Mouse (Mus musculus) midbrain, embryonic 14.5 days (tissue): ENCODE measurements around the gene Olfr980. TPM values are rescaled to one million over a fixed set of nuclear protein-coding genes. Genes with fewer than 3 reads are reported as not detected.
"Not testable (repeated sequence)": the region's sequence is repeated elsewhere in the genome, so short reads cannot be mapped to it uniquely, and the experiment has no call there.

Source experiments
- ATAC-seq: fragments of 200-750 bp; cut with Nextera tagmentation; 2 replicates; pipeline ENCODE4 v1.8.0; 2017; ENCODE audit warnings: moderate number of reproducible peaks, moderate library complexity; ENCODE audit not compliant: low FRiP score, low TSS enrichment
- DNase-seq: peaks from one replicate; pipeline ENCODE4 v3.0.0-alpha.2; 2015
- H3K27ac ChIP-seq: fragments of 300-500 bp; sonication (generic); replicated peaks from 2 replicates; pipeline ENCODE4 v1.5.1; 2014; ENCODE audit warnings: mild to moderate bottlenecking, low read depth, low read length, moderate library complexity
- H3K27me3 ChIP-seq: fragments of 300-500 bp; sonication (generic); 2 replicates; pipeline ENCODE4 v1.6.1; 2014; ENCODE audit warnings: low read length, control low read depth, mixed read lengths; ENCODE audit not compliant: control insufficient read depth, insufficient read depth
- H3K36me3 ChIP-seq: fragments of 300-500 bp; sonication (generic); 2 replicates; pipeline ENCODE4 v1.6.1; 2014; ENCODE audit warnings: low read length, control low read depth; ENCODE audit not compliant: control insufficient read depth, insufficient read depth
- H3K4me1 ChIP-seq: fragments of 300-500 bp; sonication (generic); 2 replicates; pipeline ENCODE4 v1.6.1; 2014; ENCODE audit warnings: mild to moderate bottlenecking, antibody characterized with exemption, low read length, control low read depth; ENCODE audit not compliant: control insufficient read depth, insufficient read depth
- H3K4me2 ChIP-seq: fragments of 300-500 bp; sonication (generic); 2 replicates; pipeline ENCODE4 v1.6.1; 2014; ENCODE audit warnings: mild to moderate bottlenecking, low read length, moderate library complexity
- H3K4me3 ChIP-seq: fragments of 300-500 bp; sonication (generic); replicated peaks from 2 replicates; pipeline ENCODE4 v1.5.1; 2014; ENCODE audit warnings: low read depth, low read length
- H3K9ac ChIP-seq: fragments of 300-500 bp; sonication (generic); replicated peaks from 2 replicates; pipeline ENCODE4 v1.6.1; 2014; ENCODE audit warnings: mild to moderate bottlenecking, low read length, moderate library complexity
- H3K9me3 ChIP-seq: fragments of 300-500 bp; sonication (generic); 2 replicates; pipeline ENCODE4 v1.6.1; 2016; ENCODE audit warnings: low read length, control low read depth, mixed read lengths; ENCODE audit not compliant: control insufficient read depth
- WGBS: fragments of 180-500 bp; shearing (Covaris S2); extraction: QIAGEN DNeasy Blood & Tissue Kit; methylation state at CpG from one replicate; pipeline ENCODE4 v1.1.7; 2014; 5-methylcytosine and 5-hydroxymethylcytosine counted together
- polyA plus RNA-seq: library from polyadenylated mRNA; unstranded; fragments of >200 nt; fragmentation: Nextera tagmentation; extraction: Ambion mirVana; gene quantifications from 2 replicates; pipeline ENCODE4 v1.2.1, GENCODE M21; 2014

Gene Olfr980
- polyA plus RNA-seq = not detected in 2 replicates

GRCm38 (mm10) chr9:40009482-40009881 lies at the start of gene Olfr980:
Olfr980 (minus strand) TSS chr9:40009582.
- DNase-seq (no peak), ATAC-seq (no peak)
- Histone ChIP-seq H3K9me3 (no peaks in the 10 kb centered on the region), H3K36me3 (no peaks in the 10 kb centered on the region), H3K27ac (no peak within 1 kb of the TSS), H3K4me1 (no peaks in the 10 kb centered on the region), H3K27me3 (no peaks in the 10 kb centered on the region), H3K4me3 (no peak within 1 kb of the TSS), H3K4me2 (no peak within 1 kb of the TSS), H3K9ac (no peak within 1 kb of the TSS)
- WGBS = 94% methylated on average over 1 of the region's 1 CpGs

GRCm38 (mm10) chr9:40050138-40050537 lies 40.8 kb upstream of the Olfr980 start:
- no peak for ATAC-seq
- 93% methylated on average over 19 of the region's 19 CpGs for WGBS

GRCm38 (mm10) chr9:40021164-40021563 lies 11.8 kb upstream of the Olfr980 start, which contains the start of gene Olfr981:
Olfr981 (plus strand) TSS chr9:40021464.
- no peak within 1 kb of the TSS for H3K27ac ChIP-seq
- H3K36me3 ChIP-seq = no peaks in the 10 kb centered on the region
- WGBS = 76% methylated on average over 2 of the region's 2 CpGs
- no peaks in the 10 kb centered on the region for H3K9me3 ChIP-seq
- no peak for ATAC-seq
- no peak within 1 kb of the TSS for H3K4me3 ChIP-seq
- DNase-seq = no peak
- no peak within 1 kb of the TSS for H3K9ac ChIP-seq
- no peak within 1 kb of the TSS for H3K4me2 ChIP-seq
- H3K27me3 ChIP-seq = no peaks in the 10 kb centered on the region
- no peaks in the 10 kb centered on the region for H3K4me1 ChIP-seq

More at GRCm38 (mm10) chr9:40050138-40050537, 40.8 kb upstream of the Olfr980 start:
- H3K27ac ChIP-seq = no peak overlapping the region
- H3K36me3 ChIP-seq = no peaks in the 10 kb centered on the region
- H3K4me1 ChIP-seq = no peaks in the 10 kb centered on the region
- no peak overlapping the region for H3K4me3 ChIP-seq
- H3K27me3 ChIP-seq = no peaks in the 10 kb centered on the region
- DNase-seq = no peak
- no peak overlapping the region for H3K4me2 ChIP-seq
- no peaks in the 10 kb centered on the region for H3K9me3 ChIP-seq
- H3K9ac ChIP-seq = no peak overlapping the region

- H3K27ac ChIP-seq = no peak within 1 kb of the TSS
- no peaks in the 10 kb centered on the region for H3K9me3 ChIP-seq
- WGBS = 97% methylated on average over 1 of the region's 1 CpGs
- H3K4me3 ChIP-seq = no peak within 1 kb of the TSS
- H3K9ac ChIP-seq = no peak within 1 kb of the TSS
- H3K36me3 ChIP-seq = no peaks in the 10 kb centered on the region
- H3K4me1 ChIP-seq = no peaks in the 10 kb centered on the region
- H3K4me2 ChIP-seq = no peak within 1 kb of the TSS
- H3K27me3 ChIP-seq = no peaks in the 10 kb centered on the region
- no peak for ATAC-seq
- DNase-seq = no peak
Measured at GRCm38 (mm10) chr9:40003365-40003764, 6.0 kb downstream of the Olfr980 start, which contains the start of gene Olfr979. Olfr979 (minus strand) TSS chr9:40003465.

- Histone ChIP-seq H3K4me2 (no peak within 1 kb of the TSS), H3K27me3 (no peaks in the 10 kb centered on the region), H3K9me3 (no peaks in the 10 kb centered on the region), H3K4me1 (no peaks in the 10 kb centered on the region), H3K4me3 (no peak within 1 kb of the TSS), H3K9ac (no peak within 1 kb of the TSS), H3K36me3 (no peaks in the 10 kb centered on the region), H3K27ac (no peak within 1 kb of the TSS)
- DNase-seq (no peak), ATAC-seq (no peak)
- WGBS = 78% methylated on average over 2 of the region's 2 CpGs
Measured at GRCm38 (mm10) chr9:39991813-39992212, 17.6 kb downstream of the Olfr980 start, which contains the start of gene Olfr978. Olfr978 (plus strand) TSS chr9:39992113.

- DNase-seq, H3K9me3 ChIP-seq, ATAC-seq, H3K4me2 ChIP-seq, H3K4me3 ChIP-seq, H3K4me1 ChIP-seq, H3K27ac ChIP-seq, H3K9ac ChIP-seq, H3K36me3 ChIP-seq, H3K27me3 ChIP-seq: not testable (repeated sequence)
- 92% methylated on average over 1 of the region's 1 CpGs for WGBS
Measured at GRCm38 (mm10) chr9:39976581-39977145, 32.7 kb downstream of the Olfr980 start.

- not testable (repeated sequence) for H3K9ac ChIP-seq, H3K4me3 ChIP-seq, H3K9me3 ChIP-seq, H3K36me3 ChIP-seq, H3K4me1 ChIP-seq, H3K27me3 ChIP-seq, DNase-seq, ATAC-seq, H3K27ac ChIP-seq, H3K4me2 ChIP-seq
- 92% methylated on average over 6 of the region's 9 CpGs for WGBS
Measured at GRCm38 (mm10) chr9:39961033-39961432, 48.3 kb downstream of the Olfr980 start, which contains the start of gene Olfr976. Olfr976 (minus strand) TSS chr9:39961133.

Other genes with a start within 250 kb of the Olfr980 start
- gene Olfr968, start 226.3 kb downstream of the Olfr980 start, polyA plus RNA-seq = not detected in 2 replicates
- gene Olfr969, start 218.6 kb downstream of the Olfr980 start, polyA plus RNA-seq = not detected in 2 replicates
- not detected in 2 replicates for gene Olfr970, start 200.7 kb downstream of the Olfr980 start, polyA plus RNA-seq
- gene Olfr971, start 172.7 kb downstream of the Olfr980 start, polyA plus RNA-seq = not detected in 2 replicates
- gene Olfr972, start 143.2 kb downstream of the Olfr980 start, polyA plus RNA-seq = not detected in 2 replicates
- gene Olfr229, start 102.2 kb downstream of the Olfr980 start, polyA plus RNA-seq = not detected in 2 replicates
- not detected in 2 replicates for gene Olfr974, start 72.1 kb downstream of the Olfr980 start, polyA plus RNA-seq
- gene Olfr975, start 57.5 kb downstream of the Olfr980 start, polyA plus RNA-seq = not detected in 2 replicates
- not detected in 2 replicates for gene Olfr976, start 48.4 kb downstream of the Olfr980 start, polyA plus RNA-seq
- not detected in 2 replicates for gene Olfr978, start 17.5 kb downstream of the Olfr980 start, polyA plus RNA-seq
- gene Olfr979, start 6.1 kb downstream of the Olfr980 start, polyA plus RNA-seq = not detected in 2 replicates
- gene Olfr981, start 11.9 kb upstream of the Olfr980 start, polyA plus RNA-seq = not detected in 2 replicates
- not detected in 2 replicates for gene Olfr982, start 64.2 kb upstream of the Olfr980 start, polyA plus RNA-seq
- gene Olfr983, start 84.0 kb upstream of the Olfr980 start, polyA plus RNA-seq = not detected in 2 replicates
- not detected in 2 replicates for gene Olfr984, start 104.6 kb upstream of the Olfr980 start, polyA plus RNA-seq
- gene Olfr985, start 120.6 kb upstream of the Olfr980 start, polyA plus RNA-seq = not detected in 2 replicates
- gene Tmem225, start 138.5 kb upstream of the Olfr980 start, polyA plus RNA-seq = not detected in 2 replicates
- gene Olfr986, start 171.3 kb upstream of the Olfr980 start, polyA plus RNA-seq = not detected in 2 replicates
- 11.6 and 11.7 TPM in 2 replicates for gene Zfp202, start 182.7 kb upstream of the Olfr980 start, polyA plus RNA-seq